Mouse (Mus musculus): ENCODE data around the gene Tnfrsf26. TPM values are rescaled to one million over a fixed set of nuclear protein-coding genes. Genes with fewer than 3 reads are reported as not detected.
A peak's percentile ranks its signal among the peaks of the same experiment; 100 is the strongest.

Gene Tnfrsf26
- total and polyA plus RNA-seq, 2 experiments from 2014 or later = 0.37 to 0.84 TPM

- Histone ChIP-seq H3K4me2 (ENCODE audit: low read depth, low read length) (peak overlapping the region; percentile 31; the same call in 1 of the 2 replicates), H3K9me3 (replicated peaks; ENCODE audit: control insufficient read depth, low read length) (no peaks in the 10 kb centered on the region), H3K27me3 (ENCODE audit: control insufficient read depth, insufficient read depth, low read length) (no peaks in the 10 kb centered on the region), H3K27ac (ENCODE audit: low read depth) (peak overlapping the region; percentile 46; the same call in 1 of the 2 replicates), H3K4me1 (ENCODE audit: control insufficient read depth, insufficient read depth) (no peaks in the 10 kb centered on the region), H3K36me3 (replicated peaks; ENCODE audit: control insufficient read depth, insufficient read depth, low read length) (no peaks in the 10 kb centered on the region), H3K9ac (replicated peaks; ENCODE audit: low read depth, low read length) (no peak overlapping the region), H3K4me3 (ENCODE audit: low read depth, low read length) (no peak overlapping the region)
- DNase-seq (ENCODE audit: low spot score) (no peak), ATAC-seq (ENCODE audit: insufficient read depth, low read depth) (no peak)
- 41% methylated on average over 10 of the region's 10 CpGs for WGBS
- TF ChIP-seq EP300 (IDR thresholded peaks at IDR 0.05; ENCODE audit: low read depth) (no peak), CTCF (IDR thresholded peaks at IDR 0.05; ENCODE audit: low read depth) (no peak)
Observed at GRCm38 (mm10) chr7:143627555-143628286, 801 bp downstream of the Tnfrsf26 start.

GRCm38 (mm10) chr7:143626178-143626577 lies 2.3 kb downstream of the Tnfrsf26 start:
- 52% methylated on average over 2 of the region's 2 CpGs for WGBS
- ATAC-seq (ENCODE audit: insufficient read depth, low read depth) (no peak), DNase-seq (ENCODE audit: low spot score) (no peak)
- Histone ChIP-seq H3K9ac (replicated peaks; ENCODE audit: low read depth, low read length) (no peak overlapping the region), H3K4me2 (ENCODE audit: low read depth, low read length) (no peak overlapping the region), H3K9me3 (replicated peaks; ENCODE audit: control insufficient read depth, low read length) (no peaks in the 10 kb centered on the region), H3K27me3 (ENCODE audit: control insufficient read depth, insufficient read depth, low read length) (no peaks in the 10 kb centered on the region), H3K4me1 (ENCODE audit: control insufficient read depth, insufficient read depth) (no peaks in the 10 kb centered on the region), H3K27ac (ENCODE audit: low read depth) (no peak overlapping the region), H3K4me3 (ENCODE audit: low read depth, low read length) (no peak overlapping the region), H3K36me3 (replicated peaks; ENCODE audit: control insufficient read depth, insufficient read depth, low read length) (no peaks in the 10 kb centered on the region)
- TF ChIP-seq EP300 (IDR thresholded peaks at IDR 0.05; ENCODE audit: low read depth) (no peak), CTCF (IDR thresholded peaks at IDR 0.05; ENCODE audit: low read depth) (no peak)

GRCm38 (mm10) chr7:143625151-143625550 lies 3.4 kb downstream of the Tnfrsf26 start:
- H3K4me2 ChIP-seq (ENCODE audit: low read depth, low read length) = no peak overlapping the region
- TF ChIP-seq CTCF (IDR thresholded peaks at IDR 0.05; ENCODE audit: low read depth) (no peak), EP300 (IDR thresholded peaks at IDR 0.05; ENCODE audit: low read depth) (no peak)
- no peak overlapping the region for H3K4me3 ChIP-seq (ENCODE audit: low read depth, low read length)
- H3K9ac ChIP-seq (replicated peaks; ENCODE audit: low read depth, low read length) = no peak overlapping the region
- DNase-seq (ENCODE audit: low spot score) = no peak
- H3K4me1 ChIP-seq (ENCODE audit: control insufficient read depth, insufficient read depth) = no peaks in the 10 kb centered on the region
- no peaks in the 10 kb centered on the region for H3K9me3 ChIP-seq (replicated peaks; ENCODE audit: control insufficient read depth, low read length)
- no peaks in the 10 kb centered on the region for H3K27me3 ChIP-seq (ENCODE audit: control insufficient read depth, insufficient read depth, low read length)
- H3K36me3 ChIP-seq (replicated peaks; ENCODE audit: control insufficient read depth, insufficient read depth, low read length) = no peaks in the 10 kb centered on the region
- no peak for ATAC-seq (ENCODE audit: insufficient read depth, low read depth)
- WGBS = 46% methylated on average over 5 of the region's 5 CpGs
- no peak overlapping the region for H3K27ac ChIP-seq (ENCODE audit: low read depth)

GRCm38 (mm10) chr7:143624561-143624960 lies 4.0 kb downstream of the Tnfrsf26 start:
- ATAC-seq (ENCODE audit: insufficient read depth, low read depth) = no peak
- H3K9me3 ChIP-seq (replicated peaks; ENCODE audit: control insufficient read depth, low read length) = no peaks in the 10 kb centered on the region
- no peak for TF ChIP-seq EP300 (IDR thresholded peaks at IDR 0.05; ENCODE audit: low read depth)
- no peak for TF ChIP-seq CTCF (IDR thresholded peaks at IDR 0.05; ENCODE audit: low read depth)
- H3K27ac ChIP-seq (ENCODE audit: low read depth) = no peak overlapping the region
- 57% methylated on average over 3 of the region's 3 CpGs for WGBS
- H3K4me2 ChIP-seq (ENCODE audit: low read depth, low read length) = no peak overlapping the region
- DNase-seq (ENCODE audit: low spot score) = no peak
- no peaks in the 10 kb centered on the region for H3K27me3 ChIP-seq (ENCODE audit: control insufficient read depth, insufficient read depth, low read length)
- H3K4me3 ChIP-seq (ENCODE audit: low read depth, low read length) = no peak overlapping the region
- no peak overlapping the region for H3K9ac ChIP-seq (replicated peaks; ENCODE audit: low read depth, low read length)
- no peaks in the 10 kb centered on the region for H3K4me1 ChIP-seq (ENCODE audit: control insufficient read depth, insufficient read depth)
- no peaks in the 10 kb centered on the region for H3K36me3 ChIP-seq (replicated peaks; ENCODE audit: control insufficient read depth, insufficient read depth, low read length)

- Histone ChIP-seq H3K9me3 (replicated peaks; ENCODE audit: control insufficient read depth, low read length) (no peaks in the 10 kb centered on the region), H3K27me3 (ENCODE audit: control insufficient read depth, insufficient read depth, low read length) (no peaks in the 10 kb centered on the region), H3K36me3 (replicated peaks; ENCODE audit: control insufficient read depth, insufficient read depth, low read length) (no peaks in the 10 kb centered on the region), H3K4me3 (ENCODE audit: low read depth, low read length) (no peak overlapping the region), H3K4me2 (ENCODE audit: low read depth, low read length) (no peak overlapping the region), H3K27ac (ENCODE audit: low read depth) (no peak overlapping the region), H3K4me1 (ENCODE audit: control insufficient read depth, insufficient read depth) (no peaks in the 10 kb centered on the region), H3K9ac (replicated peaks; ENCODE audit: low read depth, low read length) (no peak overlapping the region)
- DNase-seq (ENCODE audit: low spot score) = no peak
- TF ChIP-seq EP300 (IDR thresholded peaks at IDR 0.05; ENCODE audit: low read depth) = no peak
- TF ChIP-seq CTCF (IDR thresholded peaks at IDR 0.05; ENCODE audit: low read depth) = no peak
- ATAC-seq (ENCODE audit: insufficient read depth, low read depth) = no peak
- 48% methylated on average over 1 of the region's 1 CpGs for WGBS
Observed at GRCm38 (mm10) chr7:143620951-143621350, 7.6 kb downstream of the Tnfrsf26 start.
